Mouse (Mus musculus): ENCODE measurements around the gene Arhgef16. TPM values are rescaled to one million over a fixed set of nuclear protein-coding genes. Genes with fewer than 3 reads are reported as not detected.

Gene Arhgef16
- total RNA-seq, 2 experiments from 2014 or later: 0.41 TPM; not detected in 1

DNA sequence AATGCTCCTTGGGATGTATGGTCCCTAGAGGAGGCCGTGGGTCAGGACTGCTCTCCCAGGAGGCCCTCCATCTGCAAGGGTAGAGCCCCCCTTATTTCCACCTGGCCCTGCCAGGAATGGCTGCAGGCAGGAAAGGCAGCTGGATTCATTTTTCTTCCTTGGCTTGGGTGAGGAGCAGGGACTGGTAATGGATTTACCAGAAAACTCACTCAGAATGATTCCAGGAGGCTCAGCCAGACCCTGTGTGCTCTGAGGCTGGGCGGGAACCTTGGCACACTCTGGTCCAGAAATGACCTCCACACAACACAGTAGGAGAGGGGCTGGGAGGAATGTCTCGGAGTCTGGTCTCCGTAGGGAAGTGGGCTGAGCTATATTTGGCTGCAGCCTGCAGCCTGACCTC is 69.2 kb downstream of the Arhgef16 start:
- DNase-seq (ENCODE audit: low spot score in 2 of 2): no peak

DNA sequence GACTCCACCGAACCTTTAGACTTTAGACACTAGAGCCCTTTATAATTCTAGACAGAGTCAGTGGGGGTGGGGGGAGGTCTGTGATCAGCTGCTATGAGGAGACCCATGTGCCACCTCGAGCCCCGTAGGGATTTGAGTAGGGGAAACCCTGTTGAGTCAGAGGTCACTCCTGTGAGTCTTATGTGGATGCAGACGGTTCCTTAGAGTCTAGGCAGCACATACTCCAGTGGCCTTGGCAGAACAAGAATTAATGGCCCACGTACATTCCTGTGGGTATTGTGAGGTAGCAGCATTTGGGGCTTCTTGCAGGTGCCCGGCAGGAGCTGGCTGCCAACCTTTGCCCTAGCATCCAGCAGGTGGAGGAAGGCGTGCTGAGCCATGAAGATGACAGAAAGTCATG is 70.1 kb downstream of the Arhgef16 start:
- DNase-seq (ENCODE audit: low spot score in 2 of 2): no peak

DNA sequence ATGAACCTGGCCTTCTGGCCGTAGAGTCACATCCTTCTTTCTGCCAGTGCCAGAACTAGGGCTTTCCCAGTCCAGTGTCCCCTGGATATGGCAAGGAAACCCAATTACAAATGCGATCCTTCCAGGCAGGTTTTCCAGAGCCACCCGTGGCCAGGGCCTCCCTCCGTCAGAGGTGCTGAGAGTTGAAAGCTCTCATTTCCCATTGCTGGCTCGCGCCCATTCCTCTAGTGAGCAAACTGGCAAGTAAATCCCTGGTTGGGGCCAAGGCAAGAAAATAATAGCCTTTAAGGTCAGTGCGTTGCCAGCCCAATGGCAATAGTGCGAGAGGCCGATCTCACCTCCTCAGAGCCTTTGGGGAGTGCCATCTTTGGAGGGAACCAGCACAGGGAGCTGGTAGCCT is 71.9 kb downstream of the Arhgef16 start:
- DNase-seq (ENCODE audit: low spot score in 2 of 2): no peak

Other genes starting within 250 kb of the Arhgef16 start
- gene Trp73, start 161.5 kb downstream of the Arhgef16 start, total RNA-seq (2021): 1 to 10 TPM; 4.7 to 5.2 TPM
- 10 to 100 TPM; 27.3 to 33.0 TPM for gene Wrap73, start 159.3 kb downstream of the Arhgef16 start, total RNA-seq (2021)
- gene Tprgl, start 141.0 kb downstream of the Arhgef16 start, total RNA-seq (2021): 100 to 1,000 TPM; 135 to 141 TPM
- 10 to 100 TPM; 11.4 to 11.6 TPM for gene Megf6, start 130.9 kb downstream of the Arhgef16 start, total RNA-seq (2021)
- gene B230104I21Rik, start 34.5 kb upstream of the Arhgef16 start, total RNA-seq (2021): under 1 TPM in 1 of 2 experiments, not detected in 1; 0.40 TPM